Mouse (Mus musculus) kidney, embryonic 14.5 days (tissue): ENCODE measurements around the gene Adgra1. TPM values are rescaled to one million over a fixed set of nuclear protein-coding genes. Genes with fewer than 3 reads are reported as not detected.

ENCODE experiments used
- ATAC-seq: fragments of 200-750 bp; cut with Nextera tagmentation; 2 replicates; pipeline ENCODE4 v1.8.0; 2017; ENCODE audit warnings: moderate number of reproducible peaks, mild to moderate bottlenecking, moderate TSS enrichment, moderate library complexity; ENCODE audit not compliant: low FRiP score, low TSS enrichment
- H3K27ac ChIP-seq: fragments of 300-500 bp; sonication (generic); 2 replicates; pipeline ENCODE4 v1.5.1; 2014; ENCODE audit warnings: low read depth, mild to moderate bottlenecking, low read length, moderate library complexity, mixed read lengths
- H3K27me3 ChIP-seq: fragments of 300-500 bp; sonication (generic); 2 replicates; pipeline ENCODE4 v1.6.1; 2014; ENCODE audit warnings: mild to moderate bottlenecking, low read length; ENCODE audit not compliant: control insufficient read depth, insufficient read depth
- H3K36me3 ChIP-seq: fragments of 300-500 bp; sonication (generic); 2 replicates; pipeline ENCODE4 v1.6.1; 2014; ENCODE audit warnings: low read length, mixed read lengths; ENCODE audit not compliant: control insufficient read depth, insufficient read depth
- H3K4me1 ChIP-seq: fragments of 300-500 bp; sonication (generic); 2 replicates; pipeline ENCODE4 v1.6.1; 2014; ENCODE audit warnings: low read length, mixed read lengths; ENCODE audit not compliant: control insufficient read depth, insufficient read depth
- H3K4me2 ChIP-seq: fragments of 300-500 bp; sonication (generic); replicated peaks from 2 replicates; pipeline ENCODE4 v1.6.1; 2014; ENCODE audit warnings: low read depth, mild to moderate bottlenecking, low read length
- H3K4me3 ChIP-seq: fragments of 300-500 bp; sonication (generic); 2 replicates; pipeline ENCODE4 v1.5.1; 2014; ENCODE audit warnings: mild to moderate bottlenecking, low read length
- H3K9ac ChIP-seq: fragments of 300-500 bp; sonication (generic); 2 replicates; pipeline ENCODE4 v1.6.1; 2014; ENCODE audit warnings: low read depth, mild to moderate bottlenecking, low read length, moderate library complexity
- H3K9me3 ChIP-seq: fragments of 300-500 bp; sonication (generic); 2 replicates; pipeline ENCODE4 v1.6.1; 2016; ENCODE audit warnings: low read length; ENCODE audit not compliant: control insufficient read depth
- WGBS: fragments of 180-500 bp; shearing (Covaris S2); extraction: QIAGEN DNeasy Blood & Tissue Kit; methylation state at CpG from one replicate; pipeline ENCODE4 v1.1.7; 2014; 5-methylcytosine and 5-hydroxymethylcytosine counted together
- polyA plus RNA-seq: library from polyadenylated mRNA; unstranded; fragments of >200 nt; fragmentation: Nextera tagmentation; extraction: Ambion mirVana; gene quantifications from 2 replicates; pipeline ENCODE4 v1.2.1, GENCODE M21; 2014

Gene Adgra1
- polyA plus RNA-seq, 1 experiment from 2014 or later: 0.93 TPM

DNA sequence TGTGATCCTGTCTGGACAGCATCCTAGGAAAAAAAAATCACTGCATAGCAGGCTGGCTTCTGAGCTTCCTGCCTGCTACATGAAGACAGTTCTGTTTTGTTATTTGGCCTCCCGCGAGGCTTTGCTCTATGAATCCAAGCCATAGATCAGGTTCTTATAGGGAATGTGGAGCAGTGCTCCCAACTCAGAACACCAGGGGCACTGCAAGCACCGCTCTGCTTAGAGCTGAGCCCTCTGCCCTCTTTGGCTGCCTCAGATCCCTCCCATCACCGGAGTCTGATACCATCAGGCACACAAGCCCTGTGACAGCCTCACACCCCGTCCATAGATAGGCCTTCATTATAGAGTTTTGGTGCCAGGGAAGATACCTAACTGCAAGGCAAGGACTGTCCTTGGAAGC is 9.2 kb downstream of the Adgra1 start:
- Histone ChIP-seq H3K9me3 (no peaks in the 10 kb centered on the region), H3K36me3 (no peaks in the 10 kb centered on the region), H3K4me3 (no peak overlapping the region), H3K4me1 (0 out of 2 replicates have a peak, but pooled peaks cover 3% of the 10 kb centered on the region), H3K4me2 (no peak overlapping the region), H3K27ac (no peak overlapping the region), H3K9ac (no peak overlapping the region), H3K27me3 (no peaks in the 10 kb centered on the region)
- no peak for ATAC-seq
- 56% methylated on average over 5 of the region's 5 CpGs for WGBS

DNA sequence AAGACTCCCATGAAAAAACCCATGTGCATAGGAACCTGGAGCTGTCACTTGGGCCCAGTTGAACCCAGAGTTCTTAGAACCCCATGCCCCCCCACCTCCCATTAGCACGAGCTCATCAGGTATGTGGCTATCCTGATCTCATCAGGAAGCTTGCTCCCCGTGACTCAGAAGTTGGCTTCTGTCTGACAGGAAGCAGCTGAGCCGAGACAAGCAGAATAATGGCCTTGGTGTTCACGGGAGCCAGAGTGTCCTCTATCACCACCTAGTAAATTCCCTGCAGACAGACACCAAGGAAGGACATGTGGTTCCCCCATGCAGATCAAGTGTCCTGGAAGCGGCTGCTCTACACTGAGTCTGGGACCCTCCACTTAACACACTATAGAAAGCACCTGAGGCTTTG is 9.8 kb downstream of the Adgra1 start:
- Histone ChIP-seq H3K4me3 (no peak overlapping the region), H3K9me3 (no peaks in the 10 kb centered on the region), H3K36me3 (no peaks in the 10 kb centered on the region), H3K27me3 (no peaks in the 10 kb centered on the region), H3K27ac (no peak overlapping the region), H3K4me2 (no peak overlapping the region), H3K4me1 (0 out of 2 replicates have a peak, but pooled peaks cover 3% of the 10 kb centered on the region), H3K9ac (no peak overlapping the region)
- WGBS: 16% methylated on average over 5 of the region's 5 CpGs
- ATAC-seq: no peak

DNA sequence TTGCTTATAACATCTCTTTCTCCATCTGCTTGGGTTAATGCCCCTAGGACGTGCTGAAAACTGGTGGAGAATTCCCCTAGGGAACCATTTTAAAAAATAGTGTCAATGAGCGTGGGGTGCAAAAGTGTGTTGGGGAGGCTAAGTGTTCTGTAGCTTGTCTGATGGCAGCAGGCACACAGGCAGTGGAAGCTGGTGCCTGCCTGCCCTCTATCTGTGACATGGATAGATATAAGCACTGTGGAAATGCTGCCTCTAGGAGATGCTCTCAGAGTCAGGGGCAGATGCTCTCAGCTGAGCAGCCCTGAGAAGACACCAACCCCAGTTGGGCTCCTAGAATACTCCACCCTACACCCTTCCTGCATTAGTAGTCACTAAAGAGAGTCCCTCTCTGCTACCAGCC is 11.1 kb downstream of the Adgra1 start:
- Histone ChIP-seq H3K27me3 (no peaks in the 10 kb centered on the region), H3K9ac (no peak overlapping the region), H3K4me2 (no peak overlapping the region), H3K4me3 (no peak overlapping the region), H3K36me3 (no peaks in the 10 kb centered on the region), H3K27ac (no peak overlapping the region), H3K9me3 (no peaks in the 10 kb centered on the region), H3K4me1 (0 out of 2 replicates have a peak, but pooled peaks cover 3% of the 10 kb centered on the region)
- ATAC-seq: no peak
- 81% methylated on average over 2 of the region's 2 CpGs for WGBS

DNA sequence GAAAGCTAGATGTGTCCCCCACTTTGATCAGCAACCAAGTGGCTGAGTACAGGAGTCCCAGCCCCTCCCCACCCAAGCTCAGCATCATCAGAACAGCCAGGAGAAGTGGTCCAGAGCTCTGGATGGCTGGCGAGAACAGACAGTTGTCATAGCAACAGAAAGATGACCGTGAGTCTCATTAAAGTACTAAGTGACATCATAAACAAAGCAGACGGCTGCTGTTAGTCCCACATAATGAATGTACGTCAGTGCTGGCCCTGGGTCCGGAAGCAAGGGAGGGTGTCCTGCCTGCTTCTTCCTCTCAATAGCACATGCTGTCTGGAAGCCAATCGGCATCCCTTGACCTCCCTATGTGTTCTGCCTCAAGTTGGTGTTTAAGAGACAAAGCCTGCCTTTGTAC is 16.2 kb downstream of the Adgra1 start:
- Histone ChIP-seq H3K27ac (no peak overlapping the region), H3K36me3 (no peaks in the 10 kb centered on the region), H3K4me3 (no peak overlapping the region), H3K9ac (no peak overlapping the region), H3K9me3 (no peaks in the 10 kb centered on the region), H3K4me1 (no peaks in the 10 kb centered on the region), H3K4me2 (no peak overlapping the region), H3K27me3 (no peaks in the 10 kb centered on the region)
- ATAC-seq: no peak
- WGBS: 21% methylated on average over 6 of the region's 6 CpGs

DNA sequence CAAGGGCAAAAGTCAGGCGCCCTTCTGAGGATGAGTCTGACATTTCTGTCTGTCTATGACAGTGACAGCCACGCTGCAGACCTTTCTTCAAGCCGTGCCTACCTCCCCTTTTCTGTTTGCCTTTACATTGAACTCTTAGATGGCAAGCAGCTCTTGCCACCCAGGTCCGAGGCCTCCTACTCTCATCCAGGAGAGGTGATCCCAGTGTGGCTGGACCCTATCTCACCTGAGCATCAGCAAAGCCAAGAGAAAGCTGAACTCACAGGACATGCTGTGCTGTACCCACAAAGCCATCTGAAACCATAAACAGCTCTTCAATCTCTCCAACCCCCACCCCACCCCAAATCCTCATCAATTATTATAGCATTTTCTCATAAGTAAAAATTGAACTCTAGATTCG is 16.7 kb downstream of the Adgra1 start:
- ATAC-seq: no peak
- Histone ChIP-seq H3K9me3 (no peaks in the 10 kb centered on the region), H3K36me3 (no peaks in the 10 kb centered on the region), H3K27me3 (no peaks in the 10 kb centered on the region), H3K27ac (no peak overlapping the region), H3K9ac (no peak overlapping the region), H3K4me1 (no peaks in the 10 kb centered on the region), H3K4me2 (no peak overlapping the region), H3K4me3 (no peak overlapping the region)
- 78% methylated on average over 5 of the region's 5 CpGs for WGBS

DNA sequence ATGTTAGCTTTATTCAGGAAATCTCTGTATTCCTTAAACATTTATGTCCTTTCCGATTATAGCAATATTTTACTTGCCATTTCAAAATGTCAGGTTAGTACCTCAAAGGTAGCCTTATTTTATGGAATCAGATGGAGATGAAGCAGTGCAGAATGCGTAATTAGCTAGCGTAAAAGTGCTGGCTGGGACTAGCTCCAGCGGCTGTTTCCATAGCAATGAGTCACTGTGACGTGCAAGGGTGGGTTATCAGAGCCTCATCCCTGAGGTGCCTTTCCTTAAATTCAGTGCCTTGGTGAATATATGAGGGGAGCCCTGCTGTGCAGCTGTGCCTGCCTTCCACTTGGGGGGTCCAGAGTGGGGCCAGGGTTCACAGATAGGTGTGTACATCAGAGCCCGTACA is 17.1 kb downstream of the Adgra1 start:
- ATAC-seq: no peak
- Histone ChIP-seq H3K4me3 (no peak overlapping the region), H3K4me2 (no peak overlapping the region), H3K4me1 (no peaks in the 10 kb centered on the region), H3K9ac (no peak overlapping the region), H3K27me3 (no peaks in the 10 kb centered on the region), H3K9me3 (no peaks in the 10 kb centered on the region), H3K27ac (no peak overlapping the region), H3K36me3 (no peaks in the 10 kb centered on the region)
- WGBS: 66% methylated on average over 6 of the region's 6 CpGs

DNA sequence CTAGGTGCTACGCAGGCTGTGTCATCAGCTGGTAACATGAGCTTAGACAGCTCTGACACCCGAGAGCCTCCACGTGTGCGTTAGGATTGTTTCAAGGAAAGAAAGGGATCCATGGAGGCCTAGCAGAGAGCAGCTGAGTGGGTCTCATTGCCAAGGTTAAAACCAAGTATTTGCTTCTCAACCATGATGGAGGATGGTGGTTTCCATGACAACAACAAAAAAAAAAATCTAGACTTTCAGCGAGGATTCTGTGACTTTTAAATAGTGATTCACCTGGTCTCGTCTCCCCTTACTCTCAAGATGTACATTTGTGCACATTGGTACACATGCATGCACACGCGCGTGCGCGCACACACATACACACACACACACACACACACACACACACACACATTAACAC is 21.3 kb downstream of the Adgra1 start:
- WGBS: 64% methylated on average over 11 of the region's 11 CpGs
- H3K27me3 ChIP-seq: no peaks in the 10 kb centered on the region
- H3K27ac ChIP-seq: no peak overlapping the region
- no peak overlapping the region for H3K9ac ChIP-seq
- no peak overlapping the region for H3K4me2 ChIP-seq
- ATAC-seq: no peak
- H3K4me1 ChIP-seq: no peaks in the 10 kb centered on the region
- no peak overlapping the region for H3K4me3 ChIP-seq
- H3K9me3 ChIP-seq: no peaks in the 10 kb centered on the region
- no peaks in the 10 kb centered on the region for H3K36me3 ChIP-seq

DNA sequence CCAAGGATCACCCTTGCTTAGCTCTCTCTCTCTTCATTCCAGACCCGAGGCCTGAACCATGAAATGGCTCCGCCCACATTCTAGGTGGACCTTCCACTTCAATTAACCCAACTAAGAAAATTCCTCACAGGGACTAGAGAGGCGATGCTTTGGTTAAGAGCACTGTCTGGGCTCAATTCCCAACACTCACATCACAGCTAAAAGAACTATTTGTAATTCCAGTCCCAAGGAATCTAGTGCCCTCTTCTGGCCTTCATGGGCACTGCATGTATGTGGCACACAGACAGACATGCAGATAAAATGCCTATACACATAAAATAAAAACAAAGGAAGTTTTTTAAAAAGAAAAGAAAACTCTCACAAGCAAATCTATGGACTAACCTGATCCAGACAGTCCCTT is 27.4 kb downstream of the Adgra1 start:
- Histone ChIP-seq H3K27ac (no peak overlapping the region), H3K36me3 (no peaks in the 10 kb centered on the region), H3K4me1 (no peaks in the 10 kb centered on the region), H3K9ac (no peak overlapping the region), H3K27me3 (no peaks in the 10 kb centered on the region), H3K9me3 (no peaks in the 10 kb centered on the region), H3K4me3 (no peak overlapping the region), H3K4me2 (no peak overlapping the region)
- 30% methylated on average over 3 of the region's 3 CpGs for WGBS
- no peak for ATAC-seq

DNA sequence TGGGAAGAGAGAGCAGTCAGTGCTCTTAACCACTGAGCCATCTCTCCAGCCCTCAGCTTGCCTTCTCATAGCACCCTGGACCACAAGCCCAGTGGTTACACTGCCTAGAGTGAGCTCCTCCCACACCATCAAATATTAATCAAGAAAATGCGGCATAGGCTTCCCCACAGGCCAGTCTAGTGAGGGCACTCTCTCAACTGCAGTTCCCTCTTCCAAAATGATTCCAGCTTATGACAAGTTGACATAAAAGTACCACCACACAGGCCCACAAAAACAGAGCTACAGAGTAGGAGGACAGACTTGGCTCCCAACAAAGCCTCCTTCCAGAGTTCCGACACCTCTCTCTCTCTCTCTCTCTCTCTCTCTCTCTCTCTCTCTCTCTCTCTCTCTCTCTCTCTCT is 29.1 kb downstream of the Adgra1 start:
- Histone ChIP-seq H3K27ac (no peak overlapping the region), H3K4me2 (no peak overlapping the region), H3K9ac (no peak overlapping the region), H3K4me1 (no peaks in the 10 kb centered on the region), H3K4me3 (no peak overlapping the region), H3K36me3 (no peaks in the 10 kb centered on the region), H3K9me3 (no peaks in the 10 kb centered on the region), H3K27me3 (no peaks in the 10 kb centered on the region)
- 76% methylated on average over 2 of the region's 2 CpGs for WGBS
- ATAC-seq: no peak

DNA sequence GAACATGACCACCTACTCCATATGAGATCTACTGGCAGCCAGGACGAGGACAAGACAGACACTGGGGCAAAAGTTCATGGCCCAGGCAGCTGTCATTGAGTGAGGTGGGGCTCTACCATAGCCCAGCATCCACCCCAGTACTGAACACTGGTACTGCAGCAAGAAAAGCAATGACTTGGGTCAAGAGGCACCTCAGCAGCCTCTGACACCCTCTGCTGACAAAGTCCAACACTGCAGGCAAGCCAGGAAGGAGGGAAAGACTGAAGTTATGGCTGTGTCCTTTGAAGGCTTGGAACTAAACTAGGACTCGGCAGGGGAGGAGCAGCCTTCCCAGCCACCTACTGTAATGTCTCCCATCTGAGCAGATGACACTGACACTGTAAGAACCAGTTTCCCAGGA is 30.3 kb downstream of the Adgra1 start:
- Histone ChIP-seq H3K36me3 (no peaks in the 10 kb centered on the region), H3K27me3 (no peaks in the 10 kb centered on the region), H3K4me1 (no peaks in the 10 kb centered on the region), H3K27ac (no peak overlapping the region), H3K4me2 (no peak overlapping the region), H3K9me3 (no peaks in the 10 kb centered on the region), H3K9ac (no peak overlapping the region), H3K4me3 (no peak overlapping the region)
- no peak for ATAC-seq
- 68% methylated on average over 2 of the region's 2 CpGs for WGBS
